Mouse (Mus musculus) forebrain, embryonic 14.5 days (tissue): ENCODE data around the gene Dhx35. TPM values are rescaled to one million over a fixed set of nuclear protein-coding genes. Genes with fewer than 3 reads are reported as not detected.

Source experiments
- ATAC-seq: fragments of 200-750 bp; cut with Nextera tagmentation; 2 replicates; pipeline ENCODE4 v1.8.0; 2017; ENCODE audit warnings: mild to moderate bottlenecking, moderate library complexity
- DNase-seq: peaks from one replicate; pipeline ENCODE4 v3.0.0-alpha.2; 2015; ENCODE audit warnings: low spot score
- H3K27ac ChIP-seq: fragments of 300-500 bp; sonication (generic); 2 replicates; pipeline ENCODE4 v1.5.1; 2014; ENCODE audit warnings: low read depth, mild to moderate bottlenecking, control low read depth, low read length, moderate library complexity
- H3K27me3 ChIP-seq: fragments of 300-500 bp; sonication (generic); replicated peaks from 2 replicates; pipeline ENCODE4 v1.6.1; 2014; ENCODE audit warnings: low read length, control low read depth, mixed read lengths; ENCODE audit not compliant: control insufficient read depth, insufficient read depth
- H3K36me3 ChIP-seq: fragments of 300-500 bp; sonication (generic); 2 replicates; pipeline ENCODE4 v1.6.1; 2014; ENCODE audit warnings: low read length, control low read depth; ENCODE audit not compliant: control insufficient read depth, insufficient read depth
- H3K4me1 ChIP-seq: fragments of 300-500 bp; sonication (generic); 2 replicates; pipeline ENCODE4 v1.6.1; 2014; ENCODE audit warnings: antibody characterized with exemption, low read length, control low read depth; ENCODE audit not compliant: control insufficient read depth, insufficient read depth
- H3K4me2 ChIP-seq: fragments of 300-500 bp; sonication (generic); 2 replicates; pipeline ENCODE4 v1.6.1; 2014; ENCODE audit warnings: mild to moderate bottlenecking, control low read depth, low read length
- H3K4me3 ChIP-seq: fragments of 300-500 bp; sonication (generic); 2 replicates; pipeline ENCODE4 v1.5.1; 2014; ENCODE audit warnings: low read depth, low read length, control low read depth
- H3K9ac ChIP-seq: fragments of 300-500 bp; sonication (generic); 2 replicates; pipeline ENCODE4 v1.6.1; 2014; ENCODE audit warnings: mild to moderate bottlenecking, low read length, control low read depth, moderate library complexity
- H3K9me3 ChIP-seq: fragments of 300-500 bp; sonication (generic); replicated peaks from 2 replicates; pipeline ENCODE4 v1.6.1; 2016; ENCODE audit warnings: low read length, control low read depth, mixed read lengths; ENCODE audit not compliant: control insufficient read depth
- WGBS: fragments of 180-500 bp; shearing (Covaris S2); extraction: QIAGEN DNeasy Blood & Tissue Kit; methylation state at CpG from one replicate; pipeline ENCODE4 v1.1.7; 2014; 5-methylcytosine and 5-hydroxymethylcytosine counted together
- polyA plus RNA-seq: library from polyadenylated mRNA; unstranded; fragments of >200 nt; fragmentation: Nextera tagmentation; extraction: Ambion mirVana; gene quantifications from 2 replicates; pipeline ENCODE4 v1.2.1, GENCODE M21; 2014

Gene Dhx35
- polyA plus RNA-seq, 1 experiment from 2014 or later, result 16.1 TPM

DNA sequence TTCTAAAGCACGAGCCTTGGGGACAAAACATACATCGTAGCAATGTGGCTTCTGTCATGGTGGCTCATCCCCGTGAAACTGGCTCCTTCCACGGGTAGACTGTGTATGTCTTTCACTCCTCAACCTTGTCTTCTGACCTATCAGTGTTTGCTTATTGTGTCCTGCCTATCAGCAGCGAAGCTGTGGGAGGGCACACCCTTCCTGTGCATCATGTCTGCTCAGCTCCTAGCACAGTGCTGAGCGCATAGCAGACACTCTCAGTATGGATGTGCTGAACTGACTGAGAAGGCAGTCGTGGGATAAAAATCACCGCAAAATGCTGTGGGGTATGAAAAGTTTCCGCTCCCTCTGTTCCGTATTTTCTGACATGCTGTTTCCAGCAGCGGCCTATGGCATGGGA is 94.6 kb downstream of the Dhx35 start:
- Histone ChIP-seq H3K27ac (no peak overlapping the region), H3K4me2 (no peak overlapping the region), H3K9ac (no peak overlapping the region), H3K27me3 (no peaks in the 10 kb centered on the region), H3K9me3 (no peaks in the 10 kb centered on the region), H3K36me3 (no peaks in the 10 kb centered on the region), H3K4me3 (no peak overlapping the region), H3K4me1 (no peaks in the 10 kb centered on the region)
- WGBS, result 69% methylated on average over 11 of the region's 11 CpGs
- DNase-seq (no peak), ATAC-seq (no peak)

DNA sequence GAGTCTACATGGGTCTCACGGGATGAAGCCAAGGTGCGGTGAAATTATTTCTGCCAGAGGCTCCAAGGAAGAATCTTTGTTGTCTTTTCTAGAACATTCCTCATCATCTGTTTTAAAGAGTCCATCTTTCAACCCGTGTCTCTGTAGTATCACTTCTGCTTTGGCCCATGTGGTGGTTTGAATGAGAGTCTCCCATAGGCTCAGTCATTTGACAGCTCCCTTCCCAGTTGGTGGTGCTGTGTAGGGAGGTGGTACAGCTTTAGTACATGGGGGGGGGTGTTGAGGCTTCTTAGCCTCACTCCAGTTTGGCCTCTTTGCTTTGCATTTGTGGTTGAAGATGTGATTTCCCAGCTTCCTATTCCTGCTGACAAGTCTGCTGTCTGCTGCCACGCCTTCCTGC is 96.7 kb downstream of the Dhx35 start:
- DNase-seq, result no peak
- Histone ChIP-seq H3K36me3 (no peaks in the 10 kb centered on the region), H3K9ac (no peak overlapping the region), H3K27me3 (no peaks in the 10 kb centered on the region), H3K9me3 (no peaks in the 10 kb centered on the region), H3K27ac (no peak overlapping the region), H3K4me1 (no peaks in the 10 kb centered on the region), H3K4me2 (no peak overlapping the region), H3K4me3 (no peak overlapping the region)
- no peak for ATAC-seq
- WGBS, result 94% methylated on average over 4 of the region's 4 CpGs

DNA sequence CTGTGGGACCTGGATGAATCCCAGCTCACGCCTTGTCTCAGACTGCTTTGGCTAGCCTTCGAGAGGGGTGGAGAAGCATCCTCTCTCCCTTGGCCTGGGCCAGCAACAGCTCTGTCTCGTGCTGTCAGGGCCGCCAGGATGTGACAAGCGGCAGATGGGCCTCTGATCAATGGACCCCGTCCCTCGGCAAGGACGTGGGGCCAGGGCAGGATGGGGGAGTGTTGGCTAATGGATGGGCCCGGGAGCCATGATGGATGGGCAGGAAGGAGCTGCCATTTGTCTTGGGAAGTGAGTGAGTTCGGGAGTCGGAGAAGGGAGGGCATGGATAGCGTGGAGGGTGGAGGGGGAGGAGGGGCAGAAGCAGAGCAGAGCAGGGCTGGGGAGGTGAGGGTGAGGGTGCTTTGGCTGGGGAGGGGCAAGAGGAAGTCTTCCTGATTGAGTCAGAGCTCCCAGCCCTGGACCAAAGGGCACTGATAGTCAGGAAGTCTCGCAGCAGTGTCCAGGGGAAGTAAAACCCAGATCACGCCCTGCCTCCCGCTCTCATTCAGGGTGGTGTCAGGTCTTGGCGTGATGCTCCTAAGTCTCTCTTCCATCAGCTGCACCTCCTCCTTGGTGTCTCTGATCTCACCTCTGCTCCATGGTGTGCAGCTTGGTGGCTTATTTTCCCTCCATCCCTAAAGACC is 98.7 kb downstream of the Dhx35 start:
- DNase-seq (no peak), ATAC-seq (no peak)
- no peaks in the 10 kb centered on the region for H3K9me3 ChIP-seq
- H3K36me3 ChIP-seq, result no peaks in the 10 kb centered on the region
- H3K4me1 ChIP-seq, result no peaks in the 10 kb centered on the region
- WGBS, result 85% methylated on average over 16 of the region's 16 CpGs
- no peak overlapping the region for H3K9ac ChIP-seq
- H3K27ac ChIP-seq, result no peak overlapping the region
- H3K27me3 ChIP-seq, result no peaks in the 10 kb centered on the region
- H3K4me2 ChIP-seq, result no peak overlapping the region
- H3K4me3 ChIP-seq, result no peak overlapping the region

DNA sequence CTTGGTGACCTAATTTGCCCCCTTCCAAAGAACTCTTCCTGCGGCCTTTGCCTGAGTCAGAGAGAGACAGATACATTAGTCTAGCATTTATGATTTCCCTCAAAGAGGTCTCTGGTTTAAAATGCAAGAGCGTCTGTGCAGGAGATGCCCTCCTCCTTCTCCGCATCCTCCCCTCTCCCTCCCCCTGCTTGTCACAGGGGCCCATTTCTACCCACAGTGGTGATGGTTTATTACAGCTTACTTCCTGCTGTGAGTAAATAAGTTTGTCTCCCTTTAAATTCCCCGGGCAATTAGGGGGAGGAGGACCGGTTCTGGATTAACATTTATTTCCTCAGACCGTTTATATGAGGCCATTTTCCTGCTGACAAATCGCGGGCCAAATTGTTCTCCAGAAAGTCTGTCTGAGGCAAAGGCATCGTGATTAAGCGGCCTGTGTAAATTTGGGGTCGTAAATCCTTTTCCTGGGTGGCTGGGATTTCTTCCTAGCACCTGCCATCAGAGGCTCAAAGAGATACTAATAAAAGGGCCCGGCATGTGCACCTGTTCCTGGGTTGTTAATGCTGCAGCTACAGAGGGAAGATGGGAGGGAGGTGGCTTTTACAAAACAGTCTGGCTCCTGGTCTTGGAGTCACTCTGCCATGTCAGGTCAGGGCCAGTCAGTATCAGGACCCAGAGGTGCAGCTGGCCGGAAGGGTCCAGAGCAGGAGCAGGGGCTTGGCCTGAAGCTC is 104.0 kb downstream of the Dhx35 start:
- H3K36me3 ChIP-seq, result no peaks in the 10 kb centered on the region
- WGBS, result 27% methylated on average over 13 of the region's 13 CpGs
- no peak overlapping the region for H3K4me3 ChIP-seq
- H3K4me1 ChIP-seq, result no peaks in the 10 kb centered on the region
- no peak overlapping the region for H3K9ac ChIP-seq
- no peaks in the 10 kb centered on the region for H3K9me3 ChIP-seq
- no peak overlapping the region for H3K27ac ChIP-seq
- no peak overlapping the region for H3K4me2 ChIP-seq
- DNase-seq (no peak), ATAC-seq (no peak)
- H3K27me3 ChIP-seq, result no peaks in the 10 kb centered on the region

Other genes starting within 250 kb of the Dhx35 start
- gene Slc32a1, start 184.0 kb upstream of the Dhx35 start, polyA plus RNA-seq, result 4.6 and 6.4 TPM in 2 replicates
- gene Actr5, start 169.9 kb upstream of the Dhx35 start, polyA plus RNA-seq, result 10.4 and 12.8 TPM in 2 replicates
- gene Ppp1r16b, start 129.4 kb upstream of the Dhx35 start, polyA plus RNA-seq, result 12.4 and 18.4 TPM in 2 replicates
- gene Fam83d, start 26.7 kb upstream of the Dhx35 start, polyA plus RNA-seq, result 22.9 and 25.4 TPM in 2 replicates